Mouse (Mus musculus) stomach, embryonic 14.5 days (tissue): ENCODE measurements around the gene Cbx1. TPM values are rescaled to one million over a fixed set of nuclear protein-coding genes. Genes with fewer than 3 reads are reported as not detected.
"Not testable (repeated sequence)": the region's sequence is repeated elsewhere in the genome, so short reads cannot be mapped to it uniquely, and the experiment has no call there.

Experiments
- ATAC-seq: fragments of 200-750 bp; cut with Nextera tagmentation; 2 replicates; pipeline ENCODE4 v1.8.0; 2017; ENCODE audit warnings: low read depth, moderate TSS enrichment; ENCODE audit not compliant: insufficient number of reproducible peaks, insufficient read depth, low FRiP score
- H3K27ac ChIP-seq: fragments of 300-500 bp; sonication (generic); 2 replicates; pipeline ENCODE4 v1.5.1; 2014; ENCODE audit warnings: mild to moderate bottlenecking, low read length, moderate library complexity, mixed read lengths
- H3K27me3 ChIP-seq: fragments of 300-500 bp; sonication (generic); 2 replicates; pipeline ENCODE4 v1.6.1; 2014; ENCODE audit warnings: low read length, control low read depth, mixed read lengths; ENCODE audit not compliant: control insufficient read depth, insufficient read depth
- H3K36me3 ChIP-seq: fragments of 300-500 bp; sonication (generic); 2 replicates; pipeline ENCODE4 v1.6.1; 2014; ENCODE audit warnings: mild to moderate bottlenecking, control low read depth, low read length, moderate library complexity, mixed read lengths; ENCODE audit not compliant: control insufficient read depth, insufficient read depth
- H3K4me1 ChIP-seq: fragments of 300-500 bp; sonication (generic); 2 replicates; pipeline ENCODE4 v1.6.1; 2014; ENCODE audit warnings: low read length, control low read depth, mixed read lengths; ENCODE audit not compliant: control insufficient read depth, insufficient read depth
- H3K4me2 ChIP-seq: fragments of 300-500 bp; sonication (generic); replicated peaks from 2 replicates; pipeline ENCODE4 v1.6.1; 2014; ENCODE audit warnings: low read depth, low read length, control low read depth
- H3K4me3 ChIP-seq: fragments of 300-500 bp; sonication (generic); 2 replicates; pipeline ENCODE4 v1.5.1; 2014; ENCODE audit warnings: low read depth, low read length, control low read depth
- H3K9ac ChIP-seq: fragments of 300-500 bp; sonication (generic); replicated peaks from 2 replicates; pipeline ENCODE4 v1.6.1; 2014; ENCODE audit warnings: low read depth, mild to moderate bottlenecking, control low read depth, low read length, moderate library complexity, mixed read lengths
- H3K9me3 ChIP-seq: fragments of 300-500 bp; sonication (generic); 2 replicates; pipeline ENCODE4 v1.6.1; 2016; ENCODE audit warnings: low read depth, low read length, control low read depth; ENCODE audit not compliant: control insufficient read depth
- WGBS: fragments of 180-500 bp; shearing (Covaris S2); extraction: QIAGEN DNeasy Blood & Tissue Kit; methylation state at CpG from one replicate; pipeline ENCODE4 v1.1.7; 2014; 5-methylcytosine and 5-hydroxymethylcytosine counted together
- polyA plus RNA-seq: library from polyadenylated mRNA; unstranded; fragments of >200 nt; fragmentation: Nextera tagmentation; extraction: Ambion mirVana; gene quantifications from 2 replicates; pipeline ENCODE4 v1.2.1, GENCODE M21; 2014

Cbx1 gene
- polyA plus RNA-seq, 1 experiment from 2014 or later: 105 TPM

DNA sequence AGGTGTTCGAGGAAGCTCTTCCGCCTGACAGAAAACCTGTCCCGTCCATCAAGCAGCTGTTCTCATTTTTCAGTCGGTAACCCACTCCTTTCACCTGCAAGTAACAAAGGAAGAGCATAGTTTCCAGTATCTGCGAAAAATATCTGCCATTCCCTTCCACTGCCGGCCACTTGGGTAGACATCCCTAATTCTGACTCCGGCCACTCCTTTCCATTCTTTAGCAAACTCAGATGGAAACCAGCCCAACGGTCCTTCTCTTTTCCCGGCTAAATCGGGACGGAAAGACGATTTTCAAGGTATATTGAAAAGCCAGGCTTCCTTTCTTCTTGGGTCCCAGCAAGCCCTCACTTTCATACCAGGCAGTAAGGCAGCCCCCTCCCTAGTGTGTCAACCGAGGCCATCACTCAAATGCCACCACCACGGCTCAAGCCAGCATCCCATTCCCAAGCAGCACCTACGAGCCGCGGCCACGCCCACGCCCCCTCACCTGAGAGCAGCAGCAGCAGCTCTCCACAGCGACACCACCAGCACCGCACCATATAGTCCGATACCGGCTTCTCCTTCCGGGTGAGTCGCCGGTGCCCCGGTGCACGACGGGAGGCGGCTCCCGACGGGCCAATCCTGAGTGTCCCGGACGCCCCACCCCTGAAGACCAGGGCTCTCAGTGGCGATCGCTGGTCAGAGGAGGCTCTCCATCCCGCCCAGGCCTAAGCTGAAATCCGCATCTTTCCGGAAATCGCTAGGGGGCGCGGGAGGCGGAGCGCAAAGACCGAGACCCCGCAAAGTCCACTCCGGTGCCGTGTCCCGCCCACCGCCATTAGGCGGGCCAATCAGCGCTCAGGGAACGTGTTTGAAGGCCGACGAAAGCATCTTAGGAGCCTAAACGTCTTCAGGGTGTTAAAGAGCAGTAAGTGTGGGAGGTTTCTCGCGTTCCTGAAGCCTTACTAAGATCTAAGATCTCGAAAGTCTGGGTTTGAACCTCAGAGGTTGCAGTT is 11.7 kb upstream of the Cbx1 start, which contains the start of gene Snx11:
TSS of gene Snx11 (minus strand) at position 592 of the 995 bp plus-strand sequence.
- WGBS: under 1% methylated on average over 59 of the region's 59 CpGs
- Histone ChIP-seq H3K36me3 (peaks cover 5% of the 10 kb centered on the region; the same call in 1 of the 2 replicates), H3K9ac (peak within 1 kb of the TSS; percentile 40), H3K27ac (no peak within 1 kb of the TSS; the same call in 1 of the 2 replicates), H3K4me2 (peak within 1 kb of the TSS; percentile 81), H3K4me1 (peaks cover 8% of the 10 kb centered on the region; the same call in 1 of the 2 replicates), H3K27me3 (no peaks in the 10 kb centered on the region), H3K9me3 (no peaks in the 10 kb centered on the region), H3K4me3 (peak within 1 kb of the TSS; percentile 70)
- ATAC-seq: peak; percentile 100

DNA sequence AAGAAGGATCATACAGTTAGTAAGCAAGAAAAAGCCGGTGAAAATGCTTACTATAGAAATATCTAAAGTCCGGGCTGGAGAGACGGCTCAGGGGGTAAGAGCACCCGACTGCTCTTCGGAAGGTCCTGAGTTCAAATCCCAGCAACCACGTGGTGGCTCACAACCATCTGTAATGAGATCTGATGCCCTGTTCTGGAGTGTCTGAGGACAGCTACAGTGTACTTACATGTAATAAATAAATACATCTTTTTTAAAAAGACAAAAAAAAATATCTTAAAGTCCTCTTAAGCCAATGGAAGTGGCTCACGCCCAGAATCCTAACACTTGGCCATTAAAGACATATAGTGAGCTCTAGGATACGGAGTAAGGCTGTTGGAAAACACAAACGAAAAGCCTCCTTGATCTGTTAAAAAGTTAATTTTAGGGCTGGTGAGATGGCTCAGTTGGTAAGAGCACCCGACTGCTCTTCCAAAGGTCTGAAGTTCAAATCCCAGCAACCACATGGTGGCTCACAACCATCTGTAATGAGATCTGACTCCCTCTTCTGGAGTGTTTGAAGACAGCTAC is 10.8 kb upstream of the Cbx1 start:
- H3K27me3 ChIP-seq, H3K36me3 ChIP-seq, ATAC-seq, H3K4me1 ChIP-seq, H3K27ac ChIP-seq, H3K9me3 ChIP-seq, H3K9ac ChIP-seq: not testable (repeated sequence)
- Histone ChIP-seq H3K4me3 (peak overlapping the region; percentile 70), H3K4me2 (peak overlapping the region; percentile 81)
- WGBS: 63% methylated on average over 10 of the region's 10 CpGs

GRCm38 (mm10) chr11:96780306-96780705 is 8.6 kb upstream of the Cbx1 start:
- H3K4me1 ChIP-seq: peaks cover 8% of the 10 kb centered on the region; the same call in 1 of the 2 replicates
- H3K4me3 ChIP-seq: no peak overlapping the region
- WGBS: 69% methylated on average over 5 of the region's 5 CpGs

DNA sequence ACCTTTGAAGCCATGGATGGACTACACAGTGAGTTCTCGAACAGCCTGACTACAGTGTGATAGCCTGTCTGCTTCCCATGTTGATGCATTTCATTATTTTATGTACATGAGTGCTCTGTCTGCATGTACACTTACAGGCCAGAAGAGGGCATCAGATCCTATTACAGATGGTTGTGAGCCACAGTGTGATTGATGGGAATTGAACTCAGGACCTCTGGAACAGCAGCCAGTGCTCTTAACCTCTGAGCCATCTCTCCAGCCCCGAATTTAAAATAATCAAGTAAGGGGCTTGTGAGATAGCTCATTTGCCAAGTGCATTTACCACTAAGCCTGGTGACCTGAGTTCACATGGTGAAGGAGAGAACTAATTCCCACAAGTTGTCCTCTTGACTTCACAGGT is 7.5 kb upstream of the Cbx1 start:
- WGBS: 68% methylated on average over 2 of the region's 2 CpGs
- no peaks in the 10 kb centered on the region for H3K36me3 ChIP-seq

More at GRCm38 (mm10) chr11:96780306-96780705, 8.6 kb upstream of the Cbx1 start:
- H3K27me3 ChIP-seq: no peaks in the 10 kb centered on the region
- no peaks in the 10 kb centered on the region for H3K9me3 ChIP-seq
- H3K4me2 ChIP-seq: no peak overlapping the region
- H3K27ac ChIP-seq: no peak overlapping the region
- H3K36me3 ChIP-seq: no peaks in the 10 kb centered on the region
- no peak overlapping the region for H3K9ac ChIP-seq
- no peak for ATAC-seq

DNA sequence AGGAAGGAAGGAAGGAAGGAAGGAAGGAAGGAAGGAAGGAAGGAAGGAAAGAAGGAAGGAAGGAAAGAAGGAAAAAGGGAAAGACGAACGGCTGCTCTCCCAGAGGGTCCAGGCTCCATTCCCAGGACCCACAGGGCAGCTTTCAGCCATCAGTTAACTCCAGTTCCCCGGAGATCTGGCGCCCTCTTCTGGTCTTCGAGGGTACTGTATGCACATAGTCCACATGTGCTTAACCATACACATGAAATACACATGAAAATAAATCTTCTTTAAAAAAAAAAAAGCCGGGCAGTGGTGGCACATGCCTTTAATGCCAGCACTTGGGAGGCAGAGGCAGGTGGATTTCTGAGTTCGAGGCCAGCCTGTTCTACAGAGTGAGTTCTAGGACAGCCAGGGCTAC is 4.1 kb upstream of the Cbx1 start:
- WGBS: 21% methylated on average over 7 of the region's 7 CpGs
- not testable (repeated sequence) for H3K27ac ChIP-seq, H3K4me2 ChIP-seq

More for the DNA sequence above, 7.5 kb upstream of the Cbx1 start:
- Histone ChIP-seq H3K9me3 (no peaks in the 10 kb centered on the region), H3K4me2 (no peak overlapping the region), H3K9ac (no peak overlapping the region), H3K27ac (no peak overlapping the region), H3K27me3 (no peaks in the 10 kb centered on the region), H3K4me3 (no peak overlapping the region), H3K4me1 (peaks cover 5% of the 10 kb centered on the region; the same call in 1 of the 2 replicates)
- ATAC-seq: no peak

DNA sequence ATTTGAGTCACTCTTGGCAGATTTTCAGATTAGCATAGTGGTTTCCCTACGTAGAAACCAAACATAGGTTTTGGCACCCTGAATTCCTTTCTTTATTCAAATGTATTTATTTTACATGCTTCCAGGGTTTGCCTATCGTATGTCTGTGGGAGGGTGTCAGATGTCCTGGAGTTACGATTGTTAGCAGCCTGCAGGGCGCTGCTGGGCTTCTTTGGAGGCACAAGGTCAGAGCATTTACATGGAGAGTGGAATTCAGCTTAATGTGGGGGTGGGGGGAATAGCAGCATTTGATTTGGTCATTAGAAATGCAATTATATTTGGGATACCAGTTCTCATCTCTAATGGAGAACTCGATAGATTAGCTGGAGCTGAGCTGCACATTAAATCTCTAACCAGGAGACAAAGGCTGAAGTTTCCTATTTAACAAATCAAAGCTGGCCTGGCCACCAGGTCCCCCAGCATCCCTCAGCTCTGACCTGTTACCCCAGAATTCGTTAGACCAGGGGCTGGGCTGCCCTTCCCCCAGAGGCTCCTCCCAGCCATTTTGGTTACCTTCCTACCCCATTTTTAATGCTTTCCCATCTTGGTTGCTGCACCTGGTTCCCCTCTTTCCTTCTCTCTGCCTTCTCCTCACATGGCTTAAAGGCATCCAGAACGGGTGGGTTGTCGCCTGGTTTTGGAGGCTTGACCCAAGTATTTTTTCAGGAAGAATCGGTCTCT is 2.0 kb upstream of the Cbx1 start:
- Histone ChIP-seq H3K27me3 (no peaks in the 10 kb centered on the region), H3K4me2 (no peak overlapping the region), H3K36me3 (peaks cover 8% of the 10 kb centered on the region; the same call in 1 of the 2 replicates), H3K9ac (no peak overlapping the region), H3K4me3 (no peak overlapping the region), H3K27ac (no peak overlapping the region), H3K9me3 (no peaks in the 10 kb centered on the region), H3K4me1 (peaks cover 8% of the 10 kb centered on the region; the same call in 1 of the 2 replicates)
- ATAC-seq: no peak
- WGBS: 32% methylated on average over 9 of the region's 9 CpGs

More for the DNA sequence above, 4.1 kb upstream of the Cbx1 start:
- H3K4me3 ChIP-seq, H3K4me1 ChIP-seq, H3K9me3 ChIP-seq, H3K9ac ChIP-seq, ATAC-seq, H3K27me3 ChIP-seq, H3K36me3 ChIP-seq: not testable (repeated sequence)

DNA sequence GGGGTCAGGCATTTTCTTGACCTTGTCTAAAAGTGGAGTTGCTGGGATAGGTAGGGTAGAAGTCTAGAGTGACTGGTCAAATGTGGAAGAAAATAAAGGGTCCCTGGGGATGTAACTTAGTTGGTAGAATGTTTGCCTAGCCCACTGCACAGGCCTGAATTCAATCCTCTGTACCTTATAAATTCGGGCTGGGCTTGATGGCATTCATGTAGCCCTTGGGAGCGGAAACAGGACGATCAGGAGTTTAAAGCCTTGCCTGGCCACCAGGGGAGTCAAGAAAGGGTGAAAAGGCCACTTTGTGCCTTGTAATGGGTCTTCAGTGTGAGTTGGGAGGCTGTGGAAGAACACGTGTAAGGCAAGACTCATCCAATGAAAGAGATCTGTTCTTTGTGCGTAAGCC is 1.1 kb downstream of the Cbx1 start:
- Histone ChIP-seq H3K4me1 (peaks cover 8% of the 10 kb centered on the region; the same call in 1 of the 2 replicates), H3K27ac (peak overlapping the region; percentile 93; the same call in 1 of the 2 replicates), H3K4me3 (peak overlapping the region; percentile 90), H3K4me2 (peak overlapping the region; percentile 92), H3K9ac (peak overlapping the region; percentile 91), H3K36me3 (peaks cover 12% of the 10 kb centered on the region; the same call in 1 of the 2 replicates), H3K9me3 (no peaks in the 10 kb centered on the region), H3K27me3 (no peaks in the 10 kb centered on the region)
- 5% methylated on average over 5 of the region's 5 CpGs for WGBS
- ATAC-seq: no peak

DNA sequence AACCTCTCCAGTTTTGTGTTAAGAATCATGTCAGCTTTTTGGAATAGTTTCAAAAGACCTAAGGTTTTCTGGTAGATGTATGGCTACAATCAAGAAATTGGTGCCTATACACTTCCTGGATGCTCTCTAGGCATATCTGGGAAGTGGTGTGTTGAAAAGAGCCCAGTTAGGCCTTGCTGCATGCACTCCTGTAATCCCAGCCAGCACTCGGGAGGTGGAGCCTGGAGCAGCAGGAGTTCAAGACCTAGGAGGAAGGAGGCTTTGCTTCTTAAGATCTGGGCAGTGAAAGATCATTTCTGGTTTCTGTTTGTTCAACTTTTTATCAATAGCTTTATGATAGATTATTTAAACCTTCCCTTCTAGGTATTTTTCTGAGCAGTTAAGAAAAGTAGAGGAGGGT is 1.8 kb downstream of the Cbx1 start:
- Histone ChIP-seq H3K9me3 (no peaks in the 10 kb centered on the region), H3K27me3 (no peaks in the 10 kb centered on the region), H3K4me2 (peak overlapping the region; percentile 92), H3K9ac (0 out of 2 replicates have a peak overlapping the region, but pooled peaks have one; percentile 18), H3K4me3 (peak overlapping the region; percentile 90), H3K36me3 (peaks cover 17% of the 10 kb centered on the region; the same call in 1 of the 2 replicates), H3K27ac (no peak overlapping the region), H3K4me1 (peaks cover 8% of the 10 kb centered on the region; the same call in 1 of the 2 replicates)
- WGBS: 17% methylated on average over 1 of the region's 1 CpGs
- ATAC-seq: no peak
